Mouse (Mus musculus) kidney, postnatal 25 days (tissue): Measurements from ENCODE around the gene Msl1.

Source experiments
- DNase-seq, 2 experiments: peaks; one replicate each; pipeline ENCODE4 v3.0.0; 2021; ENCODE audit warnings: mixed read lengths in 2 of 2

Gene Msl1

DNA sequence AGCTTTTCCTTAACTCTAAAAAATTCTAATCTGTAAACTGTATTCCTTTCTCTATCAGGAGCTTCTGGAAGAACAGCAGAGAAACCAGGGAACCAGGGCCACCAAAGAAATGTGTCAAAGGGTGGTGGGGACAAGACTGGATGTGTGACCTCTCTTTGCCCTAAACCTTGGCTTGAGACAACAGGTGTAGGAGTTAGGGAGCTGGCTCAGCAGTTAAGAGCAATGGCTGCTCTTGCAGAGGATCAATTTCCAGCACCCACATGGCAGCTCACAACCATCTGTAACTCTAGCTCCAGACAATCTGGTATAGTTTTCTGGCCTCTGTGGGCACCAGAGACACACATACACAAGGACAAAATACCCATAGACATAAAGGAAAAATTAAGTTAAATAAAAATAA lies 17.4 kb upstream of the Msl1 start:
- no peak for DNase-seq

DNA sequence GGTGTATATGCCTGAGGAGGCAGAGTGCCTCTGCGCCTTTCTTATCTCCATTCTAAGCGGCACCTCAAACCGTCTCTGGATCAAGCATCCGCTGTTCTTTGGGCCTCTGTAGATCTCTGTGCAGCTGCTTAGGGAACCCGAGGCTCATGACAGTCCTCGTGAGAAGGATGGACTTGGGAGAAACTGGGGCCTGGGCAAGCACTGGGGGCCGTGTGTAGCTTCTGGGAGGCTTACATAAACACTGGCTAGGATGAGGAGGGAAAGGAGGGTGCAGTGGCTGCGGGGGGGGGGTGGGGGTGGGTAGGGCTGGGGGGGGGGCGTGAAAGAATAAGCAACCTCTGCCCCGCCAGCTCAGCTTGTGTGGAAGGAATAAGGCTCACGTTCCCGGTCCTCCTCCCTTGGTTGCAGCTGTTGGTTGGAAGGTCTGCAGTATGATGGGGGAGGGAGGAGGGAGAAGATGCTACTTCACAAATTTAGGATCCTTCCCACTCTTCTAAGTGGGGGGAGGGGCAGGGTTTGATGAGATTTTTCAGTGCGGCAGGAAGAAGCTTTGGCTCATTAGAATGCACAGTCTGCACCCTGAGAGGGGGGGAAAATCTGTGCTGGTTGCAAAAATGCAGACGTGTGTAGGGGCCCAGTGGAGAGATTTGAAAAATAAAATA lies 13.3 kb upstream of the Msl1 start:
- DNase-seq, result peak; percentile 63 to 79

DNA sequence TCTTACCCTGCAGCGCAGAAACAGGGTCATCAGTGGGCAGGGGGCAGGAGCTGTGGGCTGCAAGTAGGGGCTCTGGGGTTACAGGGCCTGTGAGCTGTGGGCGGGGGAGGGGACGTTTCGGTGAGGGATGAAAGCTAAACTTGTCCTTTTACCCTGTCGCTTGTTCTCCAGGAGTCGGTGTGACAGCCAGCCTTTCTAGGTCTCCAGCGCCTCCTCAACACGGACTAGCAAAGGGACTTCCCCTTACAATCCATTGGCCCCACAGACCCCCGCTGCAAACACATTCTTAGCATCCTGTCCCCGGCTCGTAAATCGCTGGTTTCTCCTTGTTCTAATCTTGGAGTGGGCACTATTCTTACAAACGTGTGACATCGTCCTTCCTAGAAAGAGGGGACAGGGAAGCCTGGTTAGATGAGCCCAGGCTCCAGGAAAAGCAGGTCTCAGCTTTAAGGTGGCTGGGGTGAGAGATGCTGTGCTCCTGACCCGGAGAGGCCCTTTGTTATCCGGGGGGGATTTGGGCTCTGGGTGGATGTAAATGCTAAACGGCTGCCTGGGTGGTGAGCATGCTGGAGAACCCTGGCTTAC lies 12.6 kb upstream of the Msl1 start:
- DNase-seq, result peak in 1 of 2 experiments; percentile 66

DNA sequence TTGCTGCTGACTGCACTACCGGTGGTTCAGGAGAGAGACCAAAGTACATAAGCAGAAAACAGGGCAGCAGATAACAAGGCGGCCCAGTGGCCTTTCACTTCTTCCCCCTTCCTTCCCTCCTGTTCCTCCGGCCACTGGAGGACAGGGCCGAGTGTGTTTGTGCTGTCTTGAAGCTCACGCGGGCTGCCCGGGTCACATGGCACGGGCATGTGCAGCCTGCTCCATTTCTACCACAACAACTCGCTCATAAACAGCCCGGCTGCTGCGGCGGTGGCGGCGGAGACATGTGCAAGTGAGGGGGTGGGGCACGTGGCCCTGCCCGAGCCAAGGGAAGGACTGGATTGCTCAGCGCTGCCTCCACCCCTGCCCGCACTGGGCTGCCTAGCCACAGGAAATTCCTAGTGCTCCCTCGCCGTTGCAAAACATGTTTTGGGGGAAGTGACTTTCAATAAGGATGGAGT lies 12.1 kb upstream of the Msl1 start:
- DNase-seq, result peak; percentile 98 to 100

DNA sequence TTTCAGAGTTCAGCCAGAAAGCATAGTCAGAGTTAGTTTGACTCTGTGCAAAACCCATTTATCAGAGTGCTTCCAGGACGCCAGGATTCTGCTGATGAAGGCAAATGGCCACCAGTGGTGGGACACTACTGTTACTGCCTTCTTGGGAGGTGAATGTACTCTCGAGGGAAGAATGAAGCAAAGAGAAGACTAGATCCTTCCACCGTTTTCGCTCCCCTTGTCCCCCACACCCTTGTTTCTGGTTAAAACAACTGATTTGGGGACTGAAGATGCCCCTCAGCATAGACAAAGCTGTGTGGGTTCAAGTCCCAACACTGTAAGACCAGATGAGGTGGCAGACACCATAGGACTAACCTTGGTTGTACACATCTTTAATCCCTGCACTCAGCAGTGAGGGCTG lies 11.2 kb upstream of the Msl1 start:
- no peak for DNase-seq

DNA sequence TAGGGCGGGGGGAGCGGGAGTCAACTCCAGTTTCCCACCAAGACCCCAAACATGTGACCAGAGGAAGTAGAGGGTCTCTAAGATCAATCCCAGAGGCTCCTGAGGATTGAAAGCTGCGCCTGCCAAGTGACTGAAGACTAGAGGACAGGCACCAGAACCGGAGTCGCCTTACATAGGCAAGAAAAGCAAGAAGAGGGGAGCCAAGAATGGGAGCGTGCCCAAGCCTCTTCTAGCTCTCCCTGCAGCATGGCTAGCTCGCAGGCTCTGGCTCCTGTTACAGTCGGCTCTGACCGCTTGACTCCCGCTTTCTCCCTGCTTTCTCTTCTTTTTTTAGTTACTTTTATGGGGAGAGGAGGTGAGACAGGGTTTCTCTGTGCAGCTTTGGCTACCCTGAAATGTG lies 10.1 kb upstream of the Msl1 start:
- DNase-seq, result peak in 1 of 2 experiments; percentile 62

DNA sequence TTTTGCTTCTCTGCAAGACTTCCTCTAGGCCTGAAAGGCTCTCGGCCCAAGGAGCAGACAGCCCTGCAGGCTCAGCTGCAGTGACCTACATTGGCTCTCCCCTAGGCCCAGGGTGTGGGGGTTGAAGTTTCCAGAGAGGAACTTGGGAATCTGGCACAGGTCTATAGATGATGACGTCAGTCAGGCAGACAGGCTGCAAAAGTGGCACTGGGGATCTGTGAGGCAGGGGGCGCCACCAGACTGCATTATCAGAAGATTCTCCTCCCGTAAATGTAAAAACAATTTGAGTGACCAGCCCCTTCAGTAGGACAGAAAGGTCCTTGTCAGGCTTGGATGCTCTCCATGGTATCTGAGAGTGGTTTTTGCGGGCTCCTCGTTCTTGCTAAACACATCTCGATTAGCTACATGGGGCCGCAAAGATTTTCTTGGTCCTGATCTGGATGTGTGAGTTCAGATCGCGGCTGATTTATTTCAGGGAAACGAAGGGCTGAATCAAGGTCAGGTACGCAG lies 9.5 kb upstream of the Msl1 start:
- peak; percentile 80 to 90 for DNase-seq

DNA sequence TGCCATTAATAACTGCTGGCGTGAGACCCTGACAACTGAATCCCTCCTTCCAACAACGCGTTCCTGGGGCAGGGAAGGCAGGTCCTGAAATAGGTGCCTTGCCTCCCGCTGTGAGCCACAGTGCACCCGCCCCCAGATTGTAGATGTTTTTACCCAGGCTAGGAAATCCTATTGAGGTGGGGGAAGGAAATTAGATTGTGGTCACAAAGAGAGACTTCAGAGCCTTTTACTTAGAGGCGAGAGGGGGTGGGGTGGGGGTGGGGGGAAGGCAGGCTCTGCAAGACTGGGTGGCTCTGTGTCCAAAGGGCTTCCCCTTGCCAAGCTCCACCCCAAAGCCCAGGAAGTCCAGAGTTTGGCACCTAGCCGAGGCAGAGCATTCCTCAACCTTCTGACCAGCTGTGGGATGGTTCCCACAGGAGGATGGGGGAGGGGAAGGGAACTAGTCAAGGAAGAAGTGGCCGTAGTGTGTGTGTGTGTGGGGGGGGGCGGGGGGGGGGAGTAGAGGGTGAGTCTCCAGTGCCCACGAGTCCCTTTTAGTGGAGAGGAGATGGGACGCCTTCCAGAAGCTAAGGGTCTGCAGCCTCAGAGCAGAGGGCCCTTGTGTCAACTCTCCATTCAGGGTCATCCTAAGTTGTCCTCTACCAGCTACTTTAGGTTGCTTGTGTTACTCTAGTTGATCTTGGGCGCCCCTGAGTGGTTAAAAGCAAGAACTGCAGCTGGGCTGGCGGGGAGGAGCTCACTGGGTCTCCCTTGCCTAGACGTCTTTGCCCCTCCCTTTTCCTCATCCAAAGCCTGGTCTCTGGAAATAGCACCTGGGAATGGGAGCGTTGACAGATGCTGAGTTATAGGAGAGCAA lies 8.7 kb upstream of the Msl1 start:
- DNase-seq, result peak; percentile 99

DNA sequence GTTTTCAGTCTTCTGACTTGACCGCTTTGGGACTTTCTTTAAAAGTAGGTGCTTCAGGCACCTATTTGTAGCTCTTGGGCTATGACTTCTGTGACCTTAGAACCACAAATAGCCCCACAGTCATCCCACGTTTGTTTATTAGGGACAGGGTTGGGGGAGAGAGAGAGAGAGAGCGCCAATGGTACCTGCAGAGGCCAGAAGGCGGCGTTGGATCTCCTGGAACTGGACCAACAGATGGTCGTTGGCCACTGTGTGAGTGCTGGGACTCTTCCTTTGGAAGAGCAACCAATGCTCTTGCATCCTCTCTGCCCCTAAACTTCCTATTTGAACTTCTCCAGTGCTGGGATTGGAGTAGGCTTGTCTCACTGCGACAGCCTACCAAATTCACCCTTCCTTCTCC lies 8.1 kb upstream of the Msl1 start:
- peak in 1 of 2 experiments; percentile 50 for DNase-seq

DNA sequence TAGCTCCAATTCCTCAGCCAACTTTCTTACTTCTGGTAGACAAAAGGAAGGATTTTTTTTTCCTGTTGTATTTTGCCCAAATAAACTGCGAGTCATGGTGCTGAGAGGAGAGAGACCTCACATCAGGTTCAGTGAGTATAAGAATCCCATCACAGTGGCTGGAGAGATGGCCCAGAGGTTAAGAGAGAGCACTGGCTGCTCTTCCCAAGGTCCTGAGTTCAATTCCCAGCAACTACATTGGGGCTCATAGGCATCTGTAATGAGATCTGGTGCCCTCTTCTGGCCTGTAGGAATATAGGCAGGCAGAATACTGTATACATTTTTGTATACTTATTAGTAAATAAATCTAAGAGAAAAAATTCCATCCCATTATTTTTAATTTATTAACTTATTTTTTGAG lies 7.6 kb upstream of the Msl1 start:
- no peak for DNase-seq

DNA sequence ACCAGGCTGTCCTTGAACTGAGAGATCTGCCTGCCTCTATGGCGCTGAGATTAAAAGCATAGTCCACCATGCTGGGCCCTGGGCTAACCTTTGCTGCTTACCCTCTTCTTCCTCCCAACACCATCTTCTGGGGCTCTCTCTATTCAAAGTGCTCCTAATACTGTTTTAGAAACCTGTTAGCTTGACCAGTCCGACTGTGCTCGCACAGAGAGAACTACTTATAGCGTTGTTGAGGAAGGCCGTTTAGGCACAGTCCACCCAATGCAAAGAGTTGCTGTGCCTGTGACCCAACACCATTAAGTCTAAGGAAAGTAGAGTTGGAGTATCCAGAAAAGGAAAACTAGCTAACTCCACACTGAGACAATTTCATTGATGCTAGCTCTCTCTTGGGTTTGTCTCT lies 7.2 kb upstream of the Msl1 start:
- DNase-seq, result no peak

DNA sequence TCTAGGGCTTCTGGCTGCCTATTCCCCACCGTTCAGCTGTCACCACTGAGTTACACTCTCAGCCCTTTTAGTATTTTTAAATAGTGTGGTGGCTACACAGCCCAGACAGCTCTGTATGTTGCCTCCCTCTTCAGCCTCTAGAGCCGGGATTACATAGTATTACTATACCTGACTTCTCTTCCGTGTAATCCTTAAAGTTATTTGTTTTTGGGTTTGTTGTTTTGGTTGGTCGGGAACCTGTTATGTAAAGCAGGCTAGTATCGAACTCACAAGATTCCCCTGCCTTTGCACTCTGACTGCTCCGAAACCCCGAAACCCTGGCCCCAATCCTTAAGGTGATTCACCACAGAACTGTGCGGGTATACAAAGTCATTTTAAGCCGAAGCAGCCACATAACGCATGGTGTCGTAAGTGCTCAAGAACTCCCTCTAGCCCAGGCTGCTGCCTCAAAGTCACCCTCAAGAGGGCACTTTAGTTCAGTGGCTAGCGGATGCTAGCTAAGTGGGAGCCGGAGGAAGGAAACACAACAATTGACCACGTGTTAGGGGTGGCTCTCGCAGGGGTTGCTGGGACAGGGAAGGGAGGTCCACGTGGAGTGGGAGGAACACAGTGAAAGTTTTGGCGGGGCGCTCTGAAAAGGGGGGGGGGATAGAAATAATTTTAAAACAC lies 6.6 kb upstream of the Msl1 start:
- DNase-seq, result peak; percentile 91 to 96

DNA sequence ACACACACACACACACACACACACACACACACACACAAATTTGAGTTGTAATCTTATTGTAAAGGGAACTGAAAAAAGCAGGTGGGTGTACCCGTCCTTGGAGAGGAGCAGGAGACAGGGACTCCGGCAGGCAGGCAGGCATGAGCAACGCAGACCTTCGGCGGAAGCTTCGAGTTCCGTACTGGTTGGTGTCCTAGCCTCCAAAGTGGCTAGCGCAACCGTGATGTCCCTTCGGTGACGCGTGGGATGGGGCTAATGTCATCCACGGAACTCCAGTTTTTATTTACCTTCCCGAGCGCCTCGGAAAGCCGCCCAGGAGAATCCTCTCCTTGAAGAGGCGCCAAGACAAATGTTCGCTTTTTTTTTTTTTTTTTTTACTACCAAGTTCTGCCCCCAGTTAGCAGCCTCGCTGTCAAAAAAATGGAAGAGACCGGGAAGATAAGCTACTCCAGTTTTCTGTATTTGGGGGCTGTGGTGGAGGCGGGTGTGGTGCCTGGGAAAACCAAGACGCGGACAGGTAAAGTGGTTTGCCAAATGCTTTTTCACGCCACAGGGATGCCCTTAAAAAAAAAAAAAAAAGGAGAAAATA lies 6.0 kb upstream of the Msl1 start:
- DNase-seq, result peak in 1 of 2 experiments; percentile 72

DNA sequence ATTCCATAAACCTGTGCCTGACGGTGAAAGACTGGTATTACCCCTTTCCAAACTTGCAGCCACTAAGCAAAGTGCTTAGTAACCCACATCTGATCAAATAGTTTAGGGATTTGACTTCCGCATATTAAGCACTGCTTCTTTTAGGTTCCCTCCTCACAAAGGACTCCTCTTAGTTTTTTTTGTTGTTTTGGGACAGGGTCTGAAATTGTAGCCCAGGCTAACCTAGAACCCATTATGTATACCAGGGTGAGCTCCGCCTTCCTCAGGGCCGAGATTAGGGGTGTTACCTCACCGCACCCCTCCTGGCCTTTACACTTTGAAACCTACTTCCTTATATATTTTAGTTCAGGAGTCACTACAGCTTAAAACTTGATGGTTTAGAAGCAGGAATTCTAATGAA lies 5.5 kb upstream of the Msl1 start:
- no peak for DNase-seq

DNA sequence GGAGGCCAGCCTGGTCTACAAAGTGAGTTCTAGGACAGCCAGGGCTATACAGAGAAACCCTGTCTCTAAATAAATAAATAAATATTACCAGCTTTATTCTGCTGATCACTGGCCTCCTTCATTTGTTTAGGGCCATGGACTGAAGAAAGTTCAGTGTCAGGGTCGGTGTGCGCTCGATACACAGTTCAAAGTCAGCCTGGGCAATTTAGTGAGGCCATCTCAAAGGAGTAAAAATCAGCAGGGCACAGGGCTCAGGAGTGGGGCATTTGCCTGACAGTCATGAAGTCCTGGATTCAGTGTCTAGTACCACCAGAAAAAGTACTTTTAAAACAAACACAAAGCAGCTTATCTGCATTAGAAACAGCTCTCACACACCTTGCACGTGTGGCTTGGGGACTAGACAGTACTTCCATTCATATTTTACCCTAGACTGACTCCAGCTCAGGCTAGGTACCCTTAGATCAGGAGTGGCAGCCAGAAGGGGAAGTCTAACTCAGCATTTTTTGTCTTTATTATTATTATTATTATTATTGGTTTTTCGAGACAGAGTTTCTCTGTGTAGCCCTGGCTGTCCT lies 4.6 kb upstream of the Msl1 start:
- no peak for DNase-seq

DNA sequence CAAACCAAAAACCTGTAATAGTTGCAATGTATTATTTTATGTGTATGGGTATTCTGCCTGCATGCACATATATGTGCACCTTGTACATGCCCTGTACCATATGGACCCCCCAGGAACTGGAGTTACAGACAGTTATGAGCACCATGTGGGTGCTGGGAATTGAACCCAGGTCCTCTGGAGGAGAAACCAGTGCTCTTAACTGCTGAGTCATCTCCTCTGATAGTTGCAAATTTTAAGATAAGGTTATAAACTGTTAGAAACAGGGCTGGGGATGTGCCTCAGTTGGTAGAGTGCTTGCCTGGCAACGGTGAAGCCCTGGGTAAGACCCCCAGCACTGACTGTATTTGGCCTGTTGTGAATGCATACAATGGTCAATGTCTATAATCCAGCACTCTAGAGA lies 3.9 kb upstream of the Msl1 start:
- DNase-seq, result no peak

DNA sequence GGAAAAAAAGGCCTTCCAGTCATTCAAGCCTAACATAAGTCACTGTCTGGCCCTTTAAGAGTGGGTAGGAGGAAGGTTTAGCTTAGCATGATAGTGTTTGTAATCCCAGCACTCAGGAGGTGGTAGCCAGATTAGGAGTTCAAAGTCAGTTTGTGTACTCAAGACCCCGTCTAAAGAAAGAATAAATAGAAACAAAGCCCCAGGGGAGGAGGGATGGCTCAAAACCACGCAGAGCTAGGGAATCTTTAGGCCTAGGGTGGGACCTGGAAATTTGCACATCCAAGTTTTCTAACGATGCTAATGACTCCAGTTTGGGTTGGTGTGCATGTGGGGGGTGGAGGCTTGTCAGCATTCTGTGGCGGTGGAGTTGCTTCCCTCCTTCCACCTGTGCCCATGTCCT lies 3.2 kb upstream of the Msl1 start:
- no peak for DNase-seq

DNA sequence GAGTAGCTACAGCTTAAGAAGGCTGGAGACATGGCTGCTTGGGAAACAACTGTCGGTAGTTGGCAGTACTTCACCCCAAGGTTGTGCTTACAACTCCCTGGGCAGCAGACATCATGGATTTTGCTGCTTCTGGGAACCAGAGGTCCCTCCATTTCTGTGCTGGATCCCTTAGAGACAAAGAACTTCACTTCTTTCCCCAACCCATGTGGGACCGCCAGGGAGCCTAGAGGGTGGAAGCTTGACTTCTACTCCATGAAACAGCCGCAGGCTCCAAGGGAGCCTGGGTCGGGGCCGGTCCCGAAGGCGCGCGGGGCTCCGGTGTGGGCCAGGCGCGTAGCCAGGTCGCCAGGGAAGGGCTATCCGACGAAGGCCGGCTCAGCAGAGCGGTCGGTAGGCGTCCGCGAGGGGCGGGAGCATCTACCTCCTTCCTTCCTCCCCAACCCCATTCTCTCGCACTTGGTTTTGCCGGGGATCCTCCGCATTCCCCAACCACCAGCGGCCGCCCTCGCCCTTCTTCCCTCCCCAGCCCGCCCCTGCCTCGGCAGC lies 774 bp upstream of the Msl1 start:
- peak; percentile 78 to 91 for DNase-seq

DNA sequence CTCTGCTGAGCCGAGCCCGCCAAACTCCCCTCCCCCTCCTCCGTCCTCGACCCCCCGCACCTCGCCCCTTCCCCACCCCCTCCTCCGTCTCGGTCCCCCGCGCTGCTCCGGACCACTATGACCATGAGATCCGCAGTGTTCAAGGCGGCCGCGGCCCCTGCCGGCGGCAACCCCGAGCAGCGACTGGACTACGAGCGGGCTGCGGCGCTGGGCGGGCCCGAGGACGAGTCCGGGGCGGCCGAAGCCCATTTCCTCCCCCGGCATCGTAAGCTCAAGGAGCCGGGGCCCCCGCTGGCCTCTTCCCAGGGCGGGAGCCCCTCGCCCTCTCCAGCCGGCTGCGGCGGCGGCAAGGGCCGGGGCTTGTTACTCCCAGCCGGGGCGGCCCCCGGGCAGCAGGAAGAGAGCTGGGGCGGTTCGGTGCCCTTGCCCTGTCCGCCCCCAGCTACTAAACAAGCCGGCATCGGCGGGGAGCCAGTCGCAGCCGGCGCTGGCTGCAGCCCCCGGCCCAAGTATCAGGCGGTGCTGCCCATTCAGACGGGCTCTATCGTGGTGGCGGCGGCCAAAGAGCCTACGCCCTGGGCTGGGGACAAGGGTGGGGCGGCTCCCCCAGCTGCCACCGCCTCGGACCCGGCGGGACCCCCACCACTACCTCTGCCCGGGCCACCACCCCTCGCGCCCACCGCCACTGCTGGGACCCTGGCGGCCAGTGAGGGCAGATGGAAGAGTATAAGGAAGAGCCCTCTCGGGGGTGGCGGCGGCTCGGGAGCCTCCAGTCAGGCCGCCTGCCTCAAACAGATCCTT lies 598 bp downstream of the Msl1 start:
- peak; percentile 46 to 62 for DNase-seq

DNA sequence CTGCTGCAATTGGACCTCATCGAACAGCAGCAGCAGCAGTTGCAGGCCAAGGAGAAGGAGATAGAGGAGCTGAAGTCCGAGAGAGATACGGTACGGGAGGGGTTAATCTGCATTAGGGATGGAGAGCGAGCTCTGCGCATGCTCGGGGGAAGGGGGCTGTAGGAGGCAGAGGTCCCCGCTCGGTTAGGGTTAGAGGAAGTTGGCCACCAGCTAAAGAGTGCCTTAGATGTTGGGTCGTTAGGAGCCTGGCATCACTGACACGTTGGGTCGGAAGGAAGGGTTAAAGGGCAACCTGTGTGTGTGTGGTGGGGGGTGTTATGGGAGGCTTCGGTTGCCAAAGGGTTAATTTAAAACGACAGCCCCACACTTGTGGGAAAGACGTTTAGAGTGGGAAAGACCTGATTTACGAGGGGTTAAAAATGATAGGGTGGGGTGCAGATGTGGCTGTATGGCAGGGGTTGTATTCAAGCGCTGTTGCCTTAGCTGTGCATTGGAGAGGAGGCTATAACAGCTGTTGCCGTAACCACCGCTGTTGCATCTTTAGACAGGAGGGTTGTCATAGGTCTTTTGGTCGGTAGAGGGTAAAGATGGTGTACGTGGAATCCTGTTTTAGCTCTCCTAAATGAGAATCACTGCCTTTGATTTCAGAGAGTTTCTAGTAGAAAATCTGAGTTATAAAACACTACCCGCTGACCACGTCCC lies 1.4 kb downstream of the Msl1 start:
- peak; percentile 64 to 73 for DNase-seq
